Mouse (Mus musculus) hindbrain, embryonic 16.5 days (tissue): ENCODE results near the gene Cdh20. TPM values are rescaled to one million over a fixed set of nuclear protein-coding genes. Genes with fewer than 3 reads are reported as not detected.
A peak's percentile ranks its signal among the peaks of the same experiment; 100 is the strongest.

Experiments used
- ATAC-seq: fragments of 200-750 bp; cut with Nextera tagmentation; 2 replicates; pipeline ENCODE4 v1.8.0; 2017; ENCODE audit warnings: moderate TSS enrichment, moderate library complexity
- H3K27ac ChIP-seq: fragments of 300-500 bp; sonication (generic); 2 replicates; pipeline ENCODE4 v1.5.1; 2014; ENCODE audit warnings: low read depth, mild to moderate bottlenecking, control low read depth, low read length, moderate library complexity
- H3K27me3 ChIP-seq: fragments of 300-500 bp; sonication (generic); replicated peaks from 2 replicates; pipeline ENCODE4 v1.6.1; 2014; ENCODE audit warnings: low read length; ENCODE audit not compliant: control insufficient read depth, insufficient read depth
- H3K36me3 ChIP-seq: fragments of 300-500 bp; sonication (generic); 2 replicates; pipeline ENCODE4 v1.6.1; 2014; ENCODE audit warnings: mild to moderate bottlenecking, low read length, moderate library complexity, mixed read lengths; ENCODE audit not compliant: control insufficient read depth, insufficient read depth
- H3K4me1 ChIP-seq: fragments of 300-500 bp; sonication (generic); 2 replicates; pipeline ENCODE4 v1.6.1; 2014; ENCODE audit warnings: low read depth, low read length; ENCODE audit not compliant: control insufficient read depth, insufficient read depth
- H3K4me2 ChIP-seq: fragments of 300-500 bp; sonication (generic); 2 replicates; pipeline ENCODE4 v1.6.1; 2014; ENCODE audit warnings: mild to moderate bottlenecking, low read length, control low read depth, moderate library complexity
- H3K4me3 ChIP-seq: fragments of 300-500 bp; sonication (generic); 2 replicates; pipeline ENCODE4 v1.5.1; 2014; ENCODE audit warnings: mild to moderate bottlenecking, low read length, control low read depth, moderate library complexity
- H3K9ac ChIP-seq: fragments of 300-500 bp; sonication (generic); 2 replicates; pipeline ENCODE4 v1.6.1; 2014; ENCODE audit warnings: low read depth, mild to moderate bottlenecking, control low read depth, low read length, moderate library complexity
- H3K9me3 ChIP-seq: fragments of 300-500 bp; sonication (generic); 2 replicates; pipeline ENCODE4 v1.6.1; 2014; ENCODE audit warnings: mild to moderate bottlenecking, low read length, moderate library complexity; ENCODE audit not compliant: control insufficient read depth
- WGBS: fragments of 180-500 bp; shearing (Covaris S2); extraction: QIAGEN DNeasy Blood & Tissue Kit; methylation state at CpG from one replicate; pipeline ENCODE4 v1.1.7; 2014; 5-methylcytosine and 5-hydroxymethylcytosine counted together
- polyA plus RNA-seq: library from polyadenylated mRNA; unstranded; fragments of >200 nt; fragmentation: Nextera tagmentation; extraction: Ambion mirVana; gene quantifications from 2 replicates; pipeline ENCODE4 v1.2.1, GENCODE M21; 2015

Gene Cdh20
- polyA plus RNA-seq, 1 experiment from 2014 or later: 5.6 TPM

DNA sequence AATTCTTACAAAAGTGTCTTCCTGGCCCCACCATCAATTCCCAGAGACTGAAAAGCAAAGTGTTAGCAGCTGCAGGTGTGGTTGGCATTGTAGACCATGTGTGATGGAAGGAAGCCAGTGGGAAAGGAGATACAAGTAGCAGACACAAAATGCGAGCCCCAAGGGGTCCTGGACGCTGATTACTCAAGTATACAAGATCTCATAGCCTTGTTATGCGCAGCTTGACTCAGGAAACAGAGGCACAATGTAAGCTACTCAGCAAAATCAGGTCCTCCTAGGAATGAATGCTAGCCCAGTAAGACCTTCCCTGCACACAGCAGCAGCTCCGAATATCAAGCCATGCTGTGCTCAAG is 80.6 kb downstream of the Cdh20 start:
- H3K4me3 ChIP-seq: no peak overlapping the region
- WGBS: 13% methylated on average over 4 of the region's 4 CpGs
- no peaks in the 10 kb centered on the region for H3K36me3 ChIP-seq
- H3K9me3 ChIP-seq: no peaks in the 10 kb centered on the region
- no peaks in the 10 kb centered on the region for H3K4me1 ChIP-seq
- no peak overlapping the region for H3K27ac ChIP-seq
- no peak overlapping the region for H3K9ac ChIP-seq
- ATAC-seq: peak; percentile 70; the same call in 1 of the 2 replicates
- no peak overlapping the region for H3K4me2 ChIP-seq
- H3K27me3 ChIP-seq: no peaks in the 10 kb centered on the region

DNA sequence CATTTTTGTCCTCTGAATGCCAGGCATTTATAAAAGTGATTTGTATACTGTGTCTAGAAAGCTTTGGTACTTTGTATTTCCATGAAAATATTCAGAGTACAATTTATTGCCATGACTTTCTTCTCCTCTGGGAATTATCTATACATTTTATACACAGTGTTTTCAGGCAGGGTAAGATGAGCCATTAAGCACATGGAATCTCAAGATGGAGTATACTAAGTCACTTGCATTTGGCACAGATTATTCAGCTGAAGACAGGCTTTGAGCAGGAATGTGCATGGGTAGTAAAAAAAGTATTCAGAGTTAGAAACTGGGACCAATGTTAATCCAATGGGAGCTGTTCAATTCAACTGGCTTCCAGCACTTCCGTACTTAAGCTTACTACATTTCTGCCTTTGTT is 109.1 kb downstream of the Cdh20 start:
- H3K4me1 ChIP-seq: no peaks in the 10 kb centered on the region
- no peaks in the 10 kb centered on the region for H3K27me3 ChIP-seq
- 74% methylated on average over 1 of the region's 1 CpGs for WGBS
- no peak overlapping the region for H3K4me2 ChIP-seq
- no peaks in the 10 kb centered on the region for H3K36me3 ChIP-seq
- H3K27ac ChIP-seq: no peak overlapping the region
- no peak overlapping the region for H3K9ac ChIP-seq
- ATAC-seq: no peak
- H3K4me3 ChIP-seq: no peak overlapping the region
- no peaks in the 10 kb centered on the region for H3K9me3 ChIP-seq

DNA sequence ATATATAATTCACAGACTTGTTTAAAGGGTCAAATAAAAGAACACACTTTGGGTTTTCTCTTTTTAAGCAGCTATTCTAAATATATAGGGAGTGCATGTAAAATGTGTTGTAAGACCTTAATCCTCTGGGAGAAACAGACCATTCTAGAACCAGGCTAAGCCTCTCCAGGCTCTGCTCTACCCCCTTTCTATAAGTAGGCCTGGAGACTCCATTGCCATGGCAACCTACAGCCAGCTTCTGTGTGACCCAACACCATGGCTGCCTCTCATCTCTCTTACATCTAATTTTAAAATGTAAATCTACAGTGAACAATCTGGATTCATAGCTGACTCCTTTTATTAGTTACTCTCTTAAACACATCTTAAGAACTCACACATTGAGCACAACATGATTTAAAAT is 133.5 kb downstream of the Cdh20 start:
- H3K4me3 ChIP-seq: no peak overlapping the region
- H3K4me1 ChIP-seq: no peaks in the 10 kb centered on the region
- H3K9ac ChIP-seq: no peak overlapping the region
- no peak overlapping the region for H3K4me2 ChIP-seq
- no peaks in the 10 kb centered on the region for H3K27me3 ChIP-seq
- H3K27ac ChIP-seq: no peak overlapping the region
- no peaks in the 10 kb centered on the region for H3K36me3 ChIP-seq
- ATAC-seq: no peak
- no peaks in the 10 kb centered on the region for H3K9me3 ChIP-seq

DNA sequence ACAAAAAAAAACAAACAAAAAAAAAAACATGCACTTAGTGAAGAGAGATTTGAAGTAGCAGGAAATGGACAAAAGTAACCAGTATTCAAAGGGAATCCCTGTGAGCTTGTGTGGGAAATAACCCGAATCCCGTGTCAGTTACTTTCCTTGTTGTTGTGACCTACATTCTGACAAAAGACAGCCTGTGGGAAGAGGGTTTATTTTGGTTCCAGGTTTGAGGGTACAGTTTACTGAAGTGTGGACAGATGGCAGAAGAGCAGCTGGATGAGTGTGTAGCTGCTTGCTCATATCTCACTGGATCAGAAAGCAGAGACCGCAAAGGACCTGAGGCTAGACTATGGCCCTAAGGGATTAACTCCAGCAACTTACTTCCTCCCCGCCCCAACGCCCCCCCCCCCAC is 135.1 kb downstream of the Cdh20 start:
- 80% methylated on average over 5 of the region's 5 CpGs for WGBS
- Histone ChIP-seq H3K4me1 (no peaks in the 10 kb centered on the region), H3K27me3 (no peaks in the 10 kb centered on the region), H3K9me3 (no peaks in the 10 kb centered on the region), H3K4me2 (no peak overlapping the region), H3K4me3 (no peak overlapping the region), H3K36me3 (no peaks in the 10 kb centered on the region), H3K9ac (no peak overlapping the region), H3K27ac (no peak overlapping the region)
- ATAC-seq: no peak

DNA sequence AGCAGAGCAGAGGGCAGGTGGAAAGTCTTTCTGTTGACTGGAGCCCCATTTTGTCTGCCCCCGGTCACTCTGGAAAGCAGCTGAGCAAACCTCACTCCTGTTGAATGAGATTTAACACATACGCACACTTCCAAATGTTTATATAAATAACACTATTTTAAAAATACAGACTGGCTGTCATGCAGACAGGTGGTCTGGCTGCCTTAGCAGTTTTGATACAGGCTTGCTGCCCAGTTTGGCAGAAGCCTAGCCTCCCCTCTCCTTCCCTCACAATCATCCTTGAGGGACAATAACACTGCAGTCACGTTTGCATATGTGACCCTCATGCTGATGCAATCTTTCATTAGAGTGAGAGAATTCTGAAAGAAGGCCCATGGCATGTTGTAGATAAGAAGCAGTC is 144.1 kb downstream of the Cdh20 start:
- Histone ChIP-seq H3K4me1 (no peaks in the 10 kb centered on the region), H3K4me2 (no peak overlapping the region), H3K27me3 (no peaks in the 10 kb centered on the region), H3K9me3 (no peaks in the 10 kb centered on the region), H3K27ac (no peak overlapping the region), H3K9ac (no peak overlapping the region), H3K4me3 (no peak overlapping the region), H3K36me3 (no peaks in the 10 kb centered on the region)
- ATAC-seq: no peak
- WGBS: 49% methylated on average over 3 of the region's 3 CpGs

DNA sequence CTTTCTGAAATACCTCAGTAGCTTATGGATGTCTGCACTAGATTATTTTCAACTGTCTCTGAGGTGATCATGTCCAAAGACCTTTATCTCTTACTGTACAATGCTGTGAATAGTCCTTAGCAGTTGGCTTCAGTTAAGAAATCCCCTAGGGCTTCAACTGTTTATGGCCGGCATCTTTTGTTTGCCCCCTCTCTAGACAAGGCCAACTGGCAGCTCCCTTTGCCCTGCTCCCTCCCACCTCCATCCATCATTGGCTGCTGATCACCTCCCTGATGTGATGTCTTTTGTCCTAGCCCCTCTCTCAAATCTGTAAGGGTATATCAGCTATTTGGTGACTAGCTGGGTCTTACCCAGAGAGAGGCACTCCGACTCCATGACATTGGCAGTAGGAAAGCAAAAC is 148.2 kb downstream of the Cdh20 start:
- WGBS: 30% methylated on average over 2 of the region's 2 CpGs
- H3K9ac ChIP-seq: no peak overlapping the region
- H3K27me3 ChIP-seq: no peaks in the 10 kb centered on the region
- ATAC-seq: no peak
- H3K4me2 ChIP-seq: no peak overlapping the region
- no peaks in the 10 kb centered on the region for H3K4me1 ChIP-seq
- H3K4me3 ChIP-seq: no peak overlapping the region
- H3K36me3 ChIP-seq: no peaks in the 10 kb centered on the region
- H3K9me3 ChIP-seq: no peaks in the 10 kb centered on the region
- H3K27ac ChIP-seq: no peak overlapping the region

DNA sequence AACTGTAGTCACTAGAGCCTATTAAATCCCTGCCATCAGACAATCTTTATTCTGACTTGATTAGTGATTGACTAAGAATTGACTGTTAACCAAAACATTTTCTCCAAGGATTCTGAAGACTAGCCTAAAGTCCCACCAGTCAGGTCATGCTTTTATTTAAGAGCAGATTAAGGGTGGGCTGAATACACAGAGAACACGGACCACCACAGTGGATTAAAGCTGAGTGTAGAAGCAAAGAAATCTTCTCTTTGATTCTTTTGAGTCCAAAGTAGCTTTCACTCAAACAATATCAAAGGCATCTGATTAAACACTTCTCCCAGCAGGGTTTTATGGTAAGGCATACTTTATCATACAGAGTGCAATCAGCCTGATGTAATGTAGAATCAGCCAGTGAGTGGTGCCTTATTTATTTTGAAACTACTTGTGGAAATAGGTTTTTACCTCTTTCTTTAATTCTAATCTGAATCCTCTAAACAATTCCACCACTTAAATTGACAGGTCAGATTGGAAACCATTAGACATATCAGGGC is 149.0 kb downstream of the Cdh20 start:
- WGBS: 9% methylated on average over 1 of the region's 1 CpGs
- ATAC-seq: no peak

DNA sequence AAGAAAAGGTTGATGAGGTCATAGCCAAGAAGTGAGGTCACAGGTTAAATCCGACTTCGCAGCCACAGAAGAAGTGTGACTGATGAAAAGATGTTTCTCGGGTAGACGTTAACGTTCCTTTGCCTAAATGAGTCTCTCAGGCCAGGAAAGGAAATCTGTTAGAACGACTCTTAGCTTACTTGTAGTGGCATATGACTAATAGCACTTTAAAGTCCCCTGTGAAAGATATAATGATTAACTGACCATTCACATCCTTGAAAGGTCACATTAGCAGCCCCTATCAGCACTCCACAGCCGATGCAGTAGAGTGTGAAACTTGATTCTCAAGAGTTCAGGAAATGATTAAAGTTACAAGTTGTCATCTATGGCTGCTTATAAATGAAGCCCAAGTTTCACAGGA is 164.7 kb downstream of the Cdh20 start:
- Histone ChIP-seq H3K4me3 (no peak overlapping the region), H3K4me2 (no peak overlapping the region), H3K9ac (no peak overlapping the region), H3K9me3 (no peaks in the 10 kb centered on the region), H3K27ac (no peak overlapping the region), H3K4me1 (no peaks in the 10 kb centered on the region), H3K27me3 (no peaks in the 10 kb centered on the region), H3K36me3 (no peaks in the 10 kb centered on the region)
- ATAC-seq: no peak
- 48% methylated on average over 7 of the region's 7 CpGs for WGBS

More for the DNA sequence above, 149.0 kb downstream of the Cdh20 start:
- no peaks in the 10 kb centered on the region for H3K27me3 ChIP-seq
- H3K9ac ChIP-seq: no peak overlapping the region
- H3K27ac ChIP-seq: no peak overlapping the region
- H3K9me3 ChIP-seq: no peaks in the 10 kb centered on the region
- H3K4me1 ChIP-seq: no peaks in the 10 kb centered on the region
- no peak overlapping the region for H3K4me2 ChIP-seq
- H3K36me3 ChIP-seq: no peaks in the 10 kb centered on the region
- H3K4me3 ChIP-seq: no peak overlapping the region

DNA sequence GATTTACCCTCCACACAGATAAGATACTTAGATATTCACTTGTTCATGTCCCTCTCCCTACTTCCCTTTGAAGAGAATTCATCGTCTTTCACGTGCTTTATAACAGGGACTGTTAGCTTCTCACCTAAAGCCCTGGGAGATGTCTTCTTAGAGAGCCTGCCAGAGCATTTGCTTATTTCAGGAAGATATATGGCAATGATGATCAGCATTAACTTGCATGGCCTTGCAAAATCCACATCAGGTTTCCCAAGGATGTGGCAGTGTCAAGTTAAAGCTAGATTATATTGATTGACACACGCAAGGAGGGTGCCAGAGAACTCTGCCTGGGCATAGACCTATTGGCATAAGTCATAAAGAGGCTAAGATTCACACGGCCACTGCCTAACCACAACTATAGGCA is 168.6 kb downstream of the Cdh20 start:
- H3K4me1 ChIP-seq: no peaks in the 10 kb centered on the region
- H3K4me2 ChIP-seq: no peak overlapping the region
- H3K27me3 ChIP-seq: no peaks in the 10 kb centered on the region
- H3K27ac ChIP-seq: no peak overlapping the region
- 90% methylated on average over 4 of the region's 4 CpGs for WGBS
- no peak for ATAC-seq
- no peak overlapping the region for H3K4me3 ChIP-seq
- H3K9ac ChIP-seq: no peak overlapping the region
- H3K36me3 ChIP-seq: no peaks in the 10 kb centered on the region
- no peaks in the 10 kb centered on the region for H3K9me3 ChIP-seq

DNA sequence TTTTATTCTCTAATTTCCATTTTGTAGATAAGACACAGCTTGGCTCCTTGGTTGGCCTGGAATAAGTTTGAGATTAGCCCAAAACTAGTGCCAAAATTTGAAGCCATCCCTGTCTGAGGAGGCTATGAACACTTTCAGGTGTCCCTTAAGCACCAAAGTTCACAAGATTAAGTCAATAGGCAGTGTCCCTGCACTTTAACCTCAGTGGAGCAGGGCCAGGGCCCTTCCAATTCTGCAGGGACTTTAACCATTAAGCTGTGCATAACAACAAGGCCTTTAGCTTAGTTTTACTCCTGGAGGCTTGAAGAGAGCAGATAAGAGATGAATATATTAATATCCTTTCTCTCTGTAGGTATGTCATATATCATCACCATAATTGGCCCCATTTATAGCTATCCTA is 170.8 kb downstream of the Cdh20 start:
- Histone ChIP-seq H3K4me3 (no peak overlapping the region), H3K27ac (no peak overlapping the region), H3K36me3 (no peaks in the 10 kb centered on the region)

More for the DNA sequence above, 170.8 kb downstream of the Cdh20 start:
- Histone ChIP-seq H3K27me3 (no peaks in the 10 kb centered on the region), H3K9ac (no peak overlapping the region), H3K4me2 (no peak overlapping the region), H3K4me1 (no peaks in the 10 kb centered on the region), H3K9me3 (no peaks in the 10 kb centered on the region)
- ATAC-seq: no peak
